ENCODE assay signal across 8 mouse cellular contexts in genomic region chr11:75453991-75454930, GRCm38 (mm10). TPM values are rescaled to one million over a fixed set of nuclear protein-coding genes. Genes with fewer than 3 reads are reported as not detected.
DNase-seq lines count a peak whose midpoint lies in the region; ATAC-seq and TF ChIP-seq lines count a peak whose summit lies in the region.

Wdr81 (minus strand) TSS chr11:75454717.

- H3K27me3 ChIP-seq in cerebellum, adult 2 months (ENCODE audit: control insufficient read depth, insufficient read depth, low read length), result no peaks in the 10 kb centered on the region
- H3K27me3 ChIP-seq in forebrain, postnatal 0 days (ENCODE audit: insufficient read depth, low read length), result no peaks in the 10 kb centered on the region

- H3K9me3 ChIP-seq in forebrain, postnatal 0 days (ENCODE audit: low read length), result no peaks in the 10 kb centered on the region

- ATAC-seq in forebrain, postnatal 0 days, result peak; percentile 98
- ATAC-seq in neutrophil, adult 5-6 weeks (ENCODE audit: extremely low read depth, insufficient number of reproducible peaks, low FRiP score, poor library complexity, severe bottlenecking), result peak; percentile 75

- TF ChIP-seq POLR2A in cerebellum, adult 2 months (IDR thresholded peaks at IDR 0.05; ENCODE audit: borderline replicate concordance, insufficient read depth, low read length), result peak; percentile 71
- TF ChIP-seq POLR2A in lung, adult 2 months (IDR thresholded peaks at IDR 0.05; ENCODE audit: borderline replicate concordance, extremely low read depth, low read depth, low read length), result peak; percentile 82; the same call in 1 of the 2 replicates

- H3K36me3 ChIP-seq in forebrain, postnatal 0 days (ENCODE audit: insufficient read depth), result peaks cover 8% of the 10 kb centered on the region; the same call in 1 of the 2 replicates

- H3K27ac ChIP-seq in cerebellum, adult 2 months (ENCODE audit: insufficient read depth, low read length), result peak within 1 kb of the TSS; percentile 54; the same call in 1 of the 2 replicates
- H3K27ac ChIP-seq in forebrain, postnatal 0 days (ENCODE audit: low read depth, low read length), result 0 out of 2 replicates have a peak within 1 kb of the TSS, but pooled peaks have one; percentile 45

- H3K4me1 ChIP-seq in cerebellum, adult 2 months (ENCODE audit: control insufficient read depth, insufficient read depth, low read length), result peaks cover 35% of the 10 kb centered on the region
- 0 out of 2 replicates have a peak, but pooled peaks cover 8% of the 10 kb centered on the region for H3K4me1 ChIP-seq in forebrain, postnatal 0 days (ENCODE audit: insufficient read depth)
- H3K4me1 ChIP-seq in lung, adult 2 months (ENCODE audit: control insufficient read depth, insufficient read depth, low read length), result peaks cover 16% of the 10 kb centered on the region

- peak within 1 kb of the TSS; percentile 73 for H3K4me3 ChIP-seq in cerebellum, adult 2 months (replicated peaks; ENCODE audit: insufficient read depth, low read depth, low read length)
- peak within 1 kb of the TSS; percentile 68 for H3K4me3 ChIP-seq in forebrain, postnatal 0 days (ENCODE audit: low read depth, low read length)
- H3K4me3 ChIP-seq in lung, adult 2 months (replicated peaks; ENCODE audit: extremely low read depth, low read depth, low read length), result peak within 1 kb of the TSS; percentile 84

- intact Hi-C loops in heart, postnatal 36 days (cut with DNase I), result loop anchor here (5.0 kb wide), 2 partner anchors 118 to 277 kb away; partner anchors contain the start of gene Ovca2

- 2% methylated on average over 56 of the region's 56 CpGs for WGBS in cerebellum, adult 2 months
- 4% methylated on average over 56 of the region's 56 CpGs for WGBS in forebrain, postnatal 0 days
- WGBS in lung, adult 2 months, result 2% methylated on average over 56 of the region's 56 CpGs

- DNase-seq in MEL-GATA-1-ER (ENCODE audit: extremely low read depth, low read depth), result peak; percentile 75
- peak; percentile 86 to 87 for DNase-seq in cerebellum, adult 2 months
- DNase-seq in forebrain, postnatal 0 days, result peak; percentile 91
- peak; percentile 84 to 91 for DNase-seq in heart, postnatal 36 days
- peak; percentile 83 to 92 for DNase-seq in layer of hippocampus, adult 18-20 months (ENCODE audit: low spot score in 2 of 2)
- peak; percentile 90 for DNase-seq in lung, adult 2 months
- peak; percentile 88 for DNase-seq in testis, postnatal 14 days (ENCODE audit: low spot score)

- peak within 1 kb of the TSS; percentile 78 for H3K9ac ChIP-seq in forebrain, postnatal 0 days

- 0 out of 2 replicates have a peak, but pooled peaks have one; percentile 23 for TF ChIP-seq CTCF in cerebellum, adult 2 months (IDR thresholded peaks at IDR 0.05; ENCODE audit: borderline replicate concordance, insufficient read depth, low read depth, low read length)
- TF ChIP-seq CTCF in forebrain, postnatal 0 days (IDR thresholded peaks at IDR 0.05; ENCODE audit: low read depth), result peak; percentile 52
- TF ChIP-seq CTCF in lung, adult 2 months (IDR thresholded peaks at IDR 0.05; ENCODE audit: insufficient read depth, low read length), result peak; percentile 19; the same call in 1 of the 2 replicates

- H3K4me2 ChIP-seq in forebrain, postnatal 0 days (ENCODE audit: low read depth), result peak within 1 kb of the TSS; percentile 100

RNA-seq across cellular contexts. Expression of gene Wdr81, which starts in this region (rescaled TPM):
- polyA plus RNA-seq in cerebellum, adult 2 months (2012; rRNA removed), result 15.1 and 15.3 TPM in 2 replicates
- total RNA-seq in forebrain, postnatal 0 days (2014; rRNA removed), result 15.8 and 15.9 TPM in 2 replicates
- 4.2 and 4.9 TPM in 2 replicates for polyA plus RNA-seq in forebrain, postnatal 0 days (2015; fragmentation: Nextera tagmentation; extraction: Ambion mirVana)
- 10 to 100 TPM in 1 of 2 experiments, 1 to 10 TPM in 1; 8.7 to 10.4 TPM for total RNA-seq in heart, postnatal 36 days (2021)
- 10 to 100 TPM; 21.6 to 23.3 TPM for total RNA-seq in layer of hippocampus, adult 18-20 months (2021)
- polyA plus RNA-seq in lung, adult 2 months (2012; rRNA removed), result 27.9 and 29.9 TPM in 2 replicates
- 16.3 and 17.8 TPM in 2 replicates for total RNA-seq in neutrophil, adult 5-6 weeks (2017)

Comparison
In these comparisons a context has a peak if more than half of its experiments do, and no peak if none do; other contexts are left out.
1. Peak in every context shown above with its lines: DNase-seq, ATAC-seq, H3K4me3 ChIP-seq and H3K27ac ChIP-seq.